Comparison of ENCODE assay signal across 9 mouse cellular contexts in the genomic region with DNA sequence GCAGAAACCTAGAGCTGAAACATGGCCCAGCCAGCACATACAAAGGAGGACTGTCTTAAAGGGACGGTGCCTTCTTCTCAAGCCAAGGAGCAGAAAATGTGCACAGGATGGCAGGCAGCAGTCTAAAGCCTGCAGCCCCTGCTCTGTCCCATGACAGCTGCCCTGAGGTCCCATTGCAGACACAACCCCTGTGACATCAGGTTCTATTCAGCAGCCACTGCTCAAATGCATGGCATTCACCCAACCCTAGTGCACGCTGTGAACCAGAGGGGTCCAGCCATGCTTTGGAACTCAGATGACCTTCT. TPM values are rescaled to one million over a fixed set of nuclear protein-coding genes. Genes with fewer than 3 reads are reported as not detected.
A peak's percentile ranks its signal among the peaks of the same experiment; 100 is the strongest.
DNase-seq lines count a peak whose midpoint lies in the region; ATAC-seq lines count a peak whose summit lies in the region.
"Had no signal": no experiment of that assay in that cellular context is flagged by ENCODE, and none has a peak within 500 bp of the region (broad histone marks: within the 10 kb centered on the region; RNA-seq: fewer than 3 reads in every experiment).

No protein-coding gene starts in this region.

- no peak for ATAC-seq in heart, embryonic 16.5 days (replicated peaks; ENCODE audit: extremely low read depth, insufficient read depth, low FRiP score)
- ATAC-seq in forebrain, embryonic 14.5 days, result no peak
- 0 out of 2 replicates have a peak, but pooled peaks have one; percentile 22 for ATAC-seq in midbrain, embryonic 11.5 days (ENCODE audit: low FRiP score)

- H3K27ac ChIP-seq in heart, embryonic 16.5 days (ENCODE audit: low read length), result peak overlapping the region; percentile 82
- peak overlapping the region; percentile 86 for H3K27ac ChIP-seq in forebrain, embryonic 14.5 days (ENCODE audit: low read depth, low read length)
- H3K27ac ChIP-seq in midbrain, embryonic 11.5 days (ENCODE audit: low read depth, low read length), result peak overlapping the region; percentile 64

- no peaks in the 10 kb centered on the region for H3K36me3 ChIP-seq in heart, embryonic 16.5 days (ENCODE audit: control insufficient read depth, insufficient read depth)
- H3K36me3 ChIP-seq in forebrain, embryonic 14.5 days (ENCODE audit: control insufficient read depth, insufficient read depth, low read length), result 0 out of 2 replicates have a peak, but pooled peaks cover 4% of the 10 kb centered on the region
- no peaks in the 10 kb centered on the region for H3K36me3 ChIP-seq in midbrain, embryonic 11.5 days (ENCODE audit: control insufficient read depth, insufficient read depth, low read length)
- H3K36me3 ChIP-seq: G1E had no signal

- H3K9me3 ChIP-seq in heart, embryonic 16.5 days (replicated peaks; ENCODE audit: control insufficient read depth, low read length), result no peaks in the 10 kb centered on the region
- no peaks in the 10 kb centered on the region for H3K9me3 ChIP-seq in forebrain, embryonic 14.5 days (replicated peaks; ENCODE audit: control insufficient read depth, low read length)
- H3K9me3 ChIP-seq in midbrain, embryonic 11.5 days (ENCODE audit: control insufficient read depth, low read length), result no peaks in the 10 kb centered on the region
- H3K9me3 ChIP-seq: G1E had no signal

- H3K4me3 ChIP-seq in heart, embryonic 16.5 days (ENCODE audit: low read length), result no peak overlapping the region; the same call in 1 of the 2 replicates
- peak overlapping the region; percentile 10; the same call in 1 of the 2 replicates for H3K4me3 ChIP-seq in forebrain, embryonic 14.5 days (ENCODE audit: low read depth, low read length)
- no peak overlapping the region for H3K4me3 ChIP-seq in midbrain, embryonic 11.5 days (ENCODE audit: low read depth, low read length)

- DNase-seq in heart, adult 11 months, result no peak
- peak; percentile 52 to 53 for DNase-seq in cerebellum, postnatal 14 days
- peak; percentile 60 for DNase-seq in forebrain, embryonic 14.5 days (ENCODE audit: low spot score)
- no peak for DNase-seq in midbrain, embryonic 11.5 days (ENCODE audit: low spot score, missing footprints)
- DNase-seq in gastrocnemius, postnatal 25 days, result no peak
- no peak for DNase-seq in kidney, adult 8-10 months
- DNase-seq in layer of hippocampus, postnatal 25 days (ENCODE audit: extremely low spot score in 1 of 2, low spot score in 1 of 2), result no peak

- peak overlapping the region; percentile 63 for H3K9ac ChIP-seq in heart, embryonic 16.5 days (ENCODE audit: low read length)
- H3K9ac ChIP-seq in forebrain, embryonic 14.5 days (ENCODE audit: low read length), result peak overlapping the region; percentile 47
- H3K9ac ChIP-seq in midbrain, embryonic 11.5 days (ENCODE audit: low read length), result peak overlapping the region; percentile 56

- 55% methylated on average over 2 of the region's 2 CpGs for WGBS in heart, embryonic 16.5 days
- WGBS in forebrain, embryonic 14.5 days, result 2% methylated on average over 2 of the region's 2 CpGs
- 47% methylated on average over 2 of the region's 2 CpGs for WGBS in midbrain, embryonic 11.5 days

- H3K4me1 ChIP-seq in heart, embryonic 16.5 days (ENCODE audit: control insufficient read depth, insufficient read depth, low read length), result peaks cover 97% of the 10 kb centered on the region
- H3K4me1 ChIP-seq in forebrain, embryonic 14.5 days (ENCODE audit: control insufficient read depth, insufficient read depth, low read length), result peaks cover 60% of the 10 kb centered on the region
- H3K4me1 ChIP-seq in midbrain, embryonic 11.5 days (ENCODE audit: control insufficient read depth, insufficient read depth, low read length), result peaks cover 53% of the 10 kb centered on the region

- H3K4me2 ChIP-seq in heart, embryonic 16.5 days (ENCODE audit: low read depth, low read length), result peak overlapping the region; percentile 35
- peak overlapping the region; percentile 41 for H3K4me2 ChIP-seq in forebrain, embryonic 14.5 days (ENCODE audit: low read length)
- H3K4me2 ChIP-seq in midbrain, embryonic 11.5 days, result peak overlapping the region; percentile 33; the same call in 1 of the 2 replicates

- no peaks in the 10 kb centered on the region for H3K27me3 ChIP-seq in heart, embryonic 16.5 days (ENCODE audit: control insufficient read depth, insufficient read depth, low read length)
- H3K27me3 ChIP-seq in forebrain, embryonic 14.5 days (replicated peaks; ENCODE audit: control insufficient read depth, insufficient read depth, low read length), result no peaks in the 10 kb centered on the region
- H3K27me3 ChIP-seq in midbrain, embryonic 11.5 days (ENCODE audit: control insufficient read depth, insufficient read depth, low read length), result no peaks in the 10 kb centered on the region

RNA-seq across cellular contexts. Expression of a gene that starts 50.1 kb away (rescaled TPM):
- 22.2 and 24.0 TPM in 2 replicates for polyA plus RNA-seq in heart, embryonic 16.5 days (2015; fragmentation: Nextera tagmentation; extraction: Ambion mirVana)
- polyA plus RNA-seq in forebrain, embryonic 14.5 days (2014; fragmentation: Nextera tagmentation; extraction: Ambion mirVana), result 21.9 and 24.8 TPM in 2 replicates
- polyA plus RNA-seq in midbrain, embryonic 11.5 days (2014; fragmentation: Nextera tagmentation; extraction: Ambion mirVana), result 12.3 and 12.8 TPM in 2 replicates
- 10 to 100 TPM; 30.0 to 32.3 TPM for total RNA-seq in gastrocnemius, postnatal 25 days (2021)
- total RNA-seq in layer of hippocampus, postnatal 25 days (2021), result 10 to 100 TPM; 96.3 to 99.2 TPM

Comparison
In these comparisons a context has a peak if more than half of its experiments do, and no peak if none do; other contexts are left out.
1. DNase-seq: peak in cerebellum, postnatal 14 days (2 of 2) and forebrain, embryonic 14.5 days (single experiment); none in heart, adult 11 months (single experiment), midbrain, embryonic 11.5 days (single experiment), gastrocnemius, postnatal 25 days (single experiment), kidney, adult 8-10 months (0 of 2) and layer of hippocampus, postnatal 25 days (0 of 2).
2. Peak in every context shown above with its lines, with median percentiles within 50 percentile points of each other: H3K27ac ChIP-seq, H3K4me2 ChIP-seq and H3K9ac ChIP-seq.